Mouse (Mus musculus) bone marrow macrophage, adult 2 months (primary cell): Measurements from ENCODE around the gene Tsen15.

Source experiments
- CTCF ChIP-seq: IDR thresholded peaks from 2 replicates; pipeline ENCODE4 v1.5.1; 2012; ENCODE audit warnings: low read depth, mild to moderate bottlenecking, low read length, moderate library complexity
- POLR2A ChIP-seq: IDR thresholded peaks from 2 replicates; pipeline ENCODE4 v1.6.1; 2012; ENCODE audit warnings: mild to moderate bottlenecking, low read depth, low read length, borderline replicate concordance

DNA sequence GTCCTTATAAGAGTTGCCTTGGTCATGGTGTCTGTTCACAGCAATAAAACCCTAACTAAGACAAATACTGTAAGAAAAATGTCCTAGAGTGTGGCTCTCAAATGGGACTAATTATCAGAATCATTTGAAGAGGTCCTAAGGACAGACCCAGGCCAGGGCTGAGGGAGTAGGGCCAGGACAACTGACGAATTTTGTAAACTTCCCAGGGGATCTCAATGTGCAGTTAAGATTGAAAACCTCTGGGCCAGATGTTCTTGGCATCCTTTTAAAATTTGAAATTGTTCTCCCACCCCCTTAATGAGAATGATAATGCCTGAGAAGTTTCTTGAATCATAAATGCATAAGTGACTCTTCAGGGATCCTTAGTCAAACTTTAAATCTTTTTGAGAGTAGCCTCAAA is 27.5 kb upstream of the Tsen15 start:
- no peak for TF ChIP-seq CTCF
- no peak for TF ChIP-seq POLR2A
